Mouse (Mus musculus): ENCODE measurements around the gene Inpp5d.

The Inpp5d gene

DNA sequence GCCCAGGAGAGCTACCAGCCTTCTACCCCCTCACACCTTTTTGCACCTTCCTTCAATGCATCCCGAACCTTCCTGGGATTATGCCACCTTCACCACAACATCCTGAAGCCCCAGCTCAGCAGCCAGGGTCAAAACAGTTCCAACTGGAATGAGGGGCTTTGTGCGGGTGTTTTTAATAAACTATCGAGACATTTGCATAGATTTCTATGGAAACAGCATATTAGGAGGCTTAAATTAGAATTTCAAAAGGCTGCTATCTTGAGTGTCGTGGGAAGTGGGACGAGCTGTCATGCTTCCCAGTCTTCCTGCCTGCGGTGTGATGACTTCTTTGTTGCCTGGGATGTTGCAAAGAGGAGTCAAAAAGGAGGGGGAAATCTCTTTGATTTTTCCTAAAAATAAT is 88.9 kb downstream of the Inpp5d start:
- no peak for DNase-seq (ENCODE audit: low spot score)

DNA sequence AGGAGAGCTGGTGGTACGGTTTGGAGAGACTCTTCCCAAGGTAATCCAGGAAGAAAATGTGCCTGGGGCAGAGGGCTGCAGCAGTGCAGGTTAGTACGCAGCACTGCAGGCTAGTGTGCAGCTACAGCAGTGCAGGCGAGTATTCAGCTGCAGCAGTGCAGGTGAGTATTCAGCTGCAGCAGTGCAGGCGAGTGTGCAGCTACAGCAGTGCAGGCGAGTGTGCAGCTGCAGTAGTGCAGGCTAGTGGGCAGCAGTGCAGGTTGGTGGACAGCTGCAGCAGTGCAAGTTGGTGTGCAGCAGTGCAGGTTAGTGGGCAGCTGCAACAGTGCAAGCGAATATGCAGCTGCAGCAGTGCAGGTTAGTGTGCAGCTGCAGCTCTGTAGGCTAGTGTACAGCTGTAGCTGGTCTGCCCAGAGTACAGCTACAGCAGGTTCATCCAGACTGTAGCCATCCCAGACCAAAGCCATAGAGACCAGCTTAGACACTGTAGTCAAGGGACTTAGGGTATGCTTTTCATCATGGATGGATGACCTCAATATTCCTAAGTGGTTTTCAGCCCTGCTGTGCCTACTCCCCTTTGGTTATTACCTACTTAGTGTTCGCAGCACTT is 89.7 kb downstream of the Inpp5d start:
- DNase-seq (ENCODE audit: low spot score) = no peak

DNA sequence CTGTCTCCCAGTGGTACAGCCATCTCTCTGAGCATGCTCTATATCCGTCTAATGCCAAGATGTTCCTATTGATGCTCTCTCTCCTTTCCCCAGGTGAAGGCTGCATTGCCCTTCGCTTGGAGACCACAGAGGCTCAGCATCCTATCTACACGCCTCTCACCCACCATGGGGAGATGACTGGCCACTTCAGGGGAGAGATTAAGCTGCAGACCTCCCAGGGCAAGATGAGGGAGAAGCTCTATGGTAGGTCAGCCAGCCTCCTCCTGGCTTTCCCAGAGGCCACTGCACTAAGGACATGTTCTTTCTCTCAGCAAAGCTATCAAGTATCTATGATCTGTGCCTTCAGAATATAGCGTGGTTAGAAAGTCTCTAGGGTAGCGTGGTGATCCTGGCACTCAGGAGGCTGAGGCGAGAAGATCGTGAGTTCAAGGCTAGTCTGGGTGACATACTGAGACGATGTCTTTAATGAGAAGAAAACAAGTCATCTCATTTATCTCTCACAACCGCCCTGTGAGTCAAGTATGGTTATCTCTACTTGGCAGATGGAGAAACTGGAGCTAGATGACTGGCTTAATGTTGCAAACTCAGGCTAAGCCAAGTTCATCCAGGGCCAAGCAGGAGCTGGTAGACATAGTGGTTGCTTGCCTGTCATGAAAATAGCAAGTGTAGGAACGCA is 92.0 kb downstream of the Inpp5d start:
- DNase-seq (ENCODE audit: low spot score) = peak; percentile 69

DNA sequence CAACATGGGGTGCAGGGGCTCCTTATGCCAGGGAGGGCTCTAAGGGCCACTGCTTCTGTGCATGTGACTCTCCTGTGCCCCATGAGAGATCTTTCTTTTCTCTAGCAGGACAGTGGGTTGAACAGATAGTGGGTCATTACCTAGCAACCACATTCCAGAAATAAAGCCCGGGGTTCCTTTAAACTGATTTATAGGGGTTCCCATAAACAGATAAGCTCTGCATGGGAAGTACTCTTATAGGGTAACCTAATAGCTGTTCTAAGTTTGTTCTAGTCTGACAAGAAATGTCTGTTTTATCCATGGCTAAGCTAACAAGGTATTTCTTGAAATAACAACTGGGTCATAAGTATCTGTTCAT is 92.5 kb downstream of the Inpp5d start:
- DNase-seq (ENCODE audit: low spot score) = no peak

DNA sequence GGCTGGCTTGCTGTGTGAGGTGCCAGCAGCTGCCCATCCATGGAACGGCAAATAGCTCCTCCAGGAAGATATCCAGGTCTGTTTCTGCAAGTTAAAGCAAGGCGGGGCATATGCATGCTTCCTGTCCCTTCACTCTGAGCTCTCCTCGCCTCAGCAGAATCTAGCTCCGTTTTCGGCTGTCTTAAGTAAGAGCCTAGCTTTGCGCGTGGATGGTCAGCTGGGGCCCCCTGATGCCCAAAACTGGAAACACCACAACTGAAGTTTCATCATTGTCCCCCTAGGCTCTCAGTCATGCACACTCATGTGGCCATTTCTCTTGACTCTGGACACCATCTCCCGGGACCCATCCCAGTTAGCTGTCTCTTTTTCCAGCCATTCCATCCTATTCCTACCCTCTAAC is 101.3 kb downstream of the Inpp5d start:
- no peak for DNase-seq (ENCODE audit: low spot score)

DNA sequence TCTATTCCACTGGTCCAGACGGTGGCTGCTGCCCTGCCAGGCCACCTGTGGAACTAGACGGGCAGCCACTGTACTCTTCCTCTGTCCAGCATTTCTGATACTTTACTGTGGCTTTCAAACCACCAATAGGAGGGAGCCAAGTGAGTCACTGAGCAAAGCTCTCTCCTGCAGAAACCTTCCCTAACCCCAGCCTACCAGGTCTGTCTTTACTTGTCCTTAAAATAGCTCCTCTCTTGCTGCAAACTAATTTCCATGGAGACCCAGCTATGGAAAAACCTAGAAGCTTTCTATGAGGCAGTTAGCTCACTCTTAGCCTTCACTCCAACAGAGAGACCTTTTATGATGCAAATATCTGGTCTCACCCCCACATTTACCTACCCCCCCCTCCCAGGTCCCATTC is 102.0 kb downstream of the Inpp5d start:
- DNase-seq (ENCODE audit: low spot score) = no peak

DNA sequence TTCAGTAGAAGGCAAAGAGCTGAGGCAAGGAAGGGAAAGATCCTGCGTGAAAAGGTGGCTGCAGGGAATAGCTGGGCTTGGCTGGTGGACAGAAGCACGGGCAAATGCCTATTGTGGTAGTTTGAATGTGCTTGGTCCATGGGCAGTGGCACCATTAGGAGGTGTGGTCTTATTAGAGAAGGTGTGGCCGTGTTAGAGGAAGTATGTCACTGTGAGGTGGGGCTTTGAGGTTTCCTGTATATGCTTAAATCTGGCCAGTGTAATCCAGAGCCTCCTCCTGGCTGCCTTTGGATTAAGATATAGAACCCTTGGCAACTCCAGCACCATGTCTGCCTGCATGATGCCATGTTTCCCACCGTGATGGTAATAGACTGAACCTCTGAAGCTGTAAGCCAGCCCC is 103.2 kb downstream of the Inpp5d start:
- DNase-seq (ENCODE audit: low spot score) = no peak

DNA sequence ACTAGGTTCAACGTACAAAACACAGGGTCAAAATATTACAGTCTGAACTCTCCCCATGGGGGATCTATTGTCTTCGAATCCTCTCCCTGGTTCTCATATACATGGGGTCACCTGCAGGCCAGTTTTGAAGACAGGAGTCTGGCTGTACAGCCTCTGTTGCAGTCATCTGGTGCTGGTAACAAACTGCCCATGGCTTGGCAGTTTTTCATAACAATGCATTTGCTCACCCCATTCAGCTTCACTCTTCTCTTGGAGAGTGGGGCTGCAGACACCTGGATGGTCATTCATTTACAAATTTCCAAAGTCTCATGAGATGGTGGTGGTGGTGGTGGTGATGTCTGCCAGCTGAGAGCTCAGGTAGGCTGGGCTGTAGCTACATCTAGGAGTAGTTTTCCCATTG is 109.0 kb downstream of the Inpp5d start:
- no peak for DNase-seq (ENCODE audit: low spot score)

DNA sequence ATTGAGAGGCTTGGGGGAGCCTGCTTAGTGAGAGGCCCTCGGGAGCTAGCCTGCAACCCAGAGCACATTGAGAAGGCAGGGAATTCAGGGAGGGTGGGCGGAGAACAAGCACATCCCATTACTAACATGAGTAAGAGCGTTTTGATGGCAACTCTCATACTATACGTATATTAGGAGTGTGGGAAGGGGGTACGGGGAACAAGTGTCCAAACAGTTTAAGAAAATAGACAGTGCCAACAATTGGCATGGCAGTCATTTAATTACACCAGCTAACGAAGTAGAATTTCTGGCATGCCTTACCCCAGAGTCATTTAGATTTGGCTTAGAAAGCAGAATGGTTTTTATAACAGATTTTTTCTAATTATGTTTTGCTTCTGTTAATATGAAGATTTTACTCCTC is 109.7 kb downstream of the Inpp5d start:
- DNase-seq (ENCODE audit: low spot score) = no peak

DNA sequence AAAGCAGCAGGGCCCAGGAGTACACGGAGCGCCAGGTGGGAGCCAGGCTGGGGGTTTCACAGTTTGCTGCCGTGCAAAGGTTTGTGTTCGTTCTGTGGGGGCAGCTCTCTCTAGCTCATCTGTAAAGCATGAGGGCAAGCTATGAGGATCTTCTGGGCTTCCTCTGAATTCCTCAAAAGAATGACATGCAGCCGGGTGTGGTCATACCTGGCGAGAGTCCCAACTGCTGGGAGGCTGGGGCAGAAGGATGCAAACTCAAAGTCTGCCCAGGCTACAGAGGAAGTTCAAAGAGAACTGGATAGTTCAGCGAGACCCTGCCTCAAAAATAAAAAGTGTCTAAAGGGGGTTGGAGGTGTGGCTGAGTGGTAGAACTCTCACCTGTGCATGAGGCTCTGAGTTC is 110.2 kb downstream of the Inpp5d start:
- no peak for DNase-seq (ENCODE audit: low spot score)

DNA sequence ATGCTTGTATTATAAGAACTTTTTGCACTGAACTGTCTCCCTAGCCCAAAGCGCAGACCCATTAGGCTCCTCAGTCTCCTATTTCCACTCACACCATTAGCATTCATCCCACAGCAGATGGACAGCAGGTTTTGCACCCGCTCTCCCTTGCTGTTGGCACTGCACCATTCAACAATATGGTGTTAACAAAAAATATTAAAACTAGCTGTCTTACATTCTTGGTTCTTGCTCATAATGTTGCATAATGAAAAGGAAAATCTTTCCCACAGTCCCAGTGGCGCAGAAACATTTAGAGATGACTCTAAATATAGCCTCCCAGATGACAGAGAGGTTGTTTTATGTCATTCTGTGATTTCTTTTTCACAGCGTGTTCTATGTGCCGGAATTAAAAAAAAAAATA is 113.1 kb downstream of the Inpp5d start:
- no peak for DNase-seq (ENCODE audit: low spot score)

DNA sequence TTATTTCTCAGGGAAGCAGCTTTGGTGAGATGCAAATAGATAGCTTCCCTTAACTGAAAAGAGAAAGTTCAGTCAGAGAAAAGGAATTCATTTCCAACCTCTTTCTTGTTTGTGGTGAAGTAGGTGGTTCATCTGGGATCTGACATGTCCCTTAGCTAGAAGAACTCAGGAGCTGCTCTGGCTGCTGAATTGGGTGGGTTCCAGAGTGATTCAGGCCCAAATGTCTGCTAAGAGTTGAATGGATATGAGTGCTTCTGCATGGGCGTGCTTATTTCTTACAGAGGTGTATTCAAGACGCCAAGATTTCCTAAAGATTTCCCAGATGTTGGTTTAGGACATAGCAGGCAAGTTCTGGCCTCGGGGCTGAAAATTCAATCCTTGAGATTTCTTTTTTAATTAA is 114.0 kb downstream of the Inpp5d start:
- no peak for DNase-seq (ENCODE audit: low spot score)

DNA sequence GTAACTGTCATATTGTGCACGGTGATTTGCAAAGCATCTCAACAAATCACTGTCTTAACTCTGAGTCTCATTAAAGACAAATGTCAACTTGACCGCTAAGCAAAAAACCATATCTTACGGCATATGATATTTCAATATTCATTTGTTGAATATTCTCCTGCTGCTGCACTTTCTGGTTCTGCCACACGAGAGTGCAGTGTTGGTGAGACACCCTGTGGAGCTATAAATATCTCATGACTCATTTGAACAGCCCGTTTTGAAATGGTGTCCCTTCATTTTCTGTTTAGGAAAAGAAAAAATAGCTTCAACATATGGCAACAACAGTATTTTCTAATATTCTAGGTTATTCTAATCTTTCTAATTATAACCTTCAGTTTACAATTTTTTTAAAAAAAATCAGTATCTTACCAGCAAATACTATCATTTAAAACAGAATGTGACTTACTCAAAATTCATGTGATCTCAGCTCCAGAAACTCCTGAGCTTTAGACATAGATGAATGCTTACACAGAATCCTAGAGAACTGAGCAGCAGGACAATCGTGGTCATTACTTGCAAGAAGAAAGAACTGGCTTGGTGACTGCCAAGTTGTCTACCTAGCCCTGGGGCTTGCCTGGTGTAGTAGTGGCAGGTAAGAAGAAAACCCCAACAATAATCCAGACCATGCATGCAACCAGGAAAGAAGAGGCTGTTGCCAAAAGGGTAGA is 120.6 kb downstream of the Inpp5d start:
- no peak for DNase-seq (ENCODE audit: low spot score)

DNA sequence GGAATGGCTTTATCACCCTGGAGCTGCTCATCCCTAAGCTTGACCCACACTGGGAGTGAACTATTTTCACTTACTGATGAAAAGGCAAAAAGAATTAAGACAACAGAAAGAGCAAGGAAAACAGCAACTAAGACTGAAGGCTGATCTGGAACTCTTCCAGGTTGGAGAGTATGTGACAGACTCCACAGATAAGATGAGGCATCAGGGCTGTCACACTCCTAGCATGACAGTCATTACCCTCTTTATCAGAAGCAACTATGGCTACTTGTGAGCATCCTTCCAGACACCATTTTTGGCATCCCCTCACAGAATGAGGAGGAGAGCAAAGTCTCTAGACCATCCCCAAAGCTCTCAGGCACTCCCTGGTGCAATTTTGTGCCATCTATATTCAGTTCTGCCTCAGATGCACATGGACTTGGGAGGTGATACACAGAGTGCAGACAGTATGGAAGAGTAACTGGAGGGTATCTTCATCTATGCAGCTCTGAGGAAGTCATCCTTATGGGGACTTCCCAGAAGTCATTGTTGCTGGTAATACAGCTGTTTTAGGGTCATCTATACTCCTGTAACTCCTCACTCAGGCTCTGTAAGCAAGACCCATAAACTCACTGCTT is 129.4 kb downstream of the Inpp5d start:
- DNase-seq (ENCODE audit: low spot score) = no peak

DNA sequence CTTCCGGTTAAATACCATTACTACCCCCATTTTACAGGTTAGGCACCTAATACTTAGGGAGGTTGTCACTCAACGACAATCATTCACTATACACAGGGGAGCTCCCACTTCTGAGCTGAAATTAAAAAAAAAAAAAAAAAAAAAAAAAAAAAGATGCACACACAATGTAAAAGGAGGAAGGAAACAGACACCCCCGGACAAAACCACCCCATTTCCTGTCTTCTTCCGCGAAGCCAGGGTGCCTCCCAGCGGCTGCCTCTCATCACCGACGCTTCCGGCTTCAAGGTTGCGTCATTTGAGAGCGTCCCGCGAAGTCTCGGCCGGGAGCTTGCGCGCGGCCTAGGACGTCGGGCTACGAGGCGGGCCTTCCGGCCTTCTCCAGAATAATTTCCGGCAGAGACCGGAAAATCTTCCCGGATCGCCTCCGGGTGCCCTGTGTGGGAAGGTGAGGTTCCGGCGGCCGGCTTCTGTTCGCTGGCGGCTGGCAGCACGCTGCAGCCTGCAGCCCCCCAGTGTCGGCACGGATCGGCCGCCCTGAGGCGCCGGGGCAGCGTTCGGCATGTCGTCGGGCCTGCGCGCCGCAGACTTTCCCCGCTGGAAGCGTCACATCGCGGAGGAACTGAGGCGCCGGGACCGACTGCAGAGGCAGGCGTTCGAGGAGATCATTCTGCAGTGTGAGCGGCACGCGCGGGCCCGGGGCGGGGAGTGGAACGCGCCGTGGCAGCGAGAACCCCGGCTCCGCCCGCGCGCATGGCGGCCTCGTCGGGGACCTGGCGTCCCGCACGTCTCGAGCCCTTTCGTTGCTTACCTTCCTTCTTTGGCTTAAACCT is 135.7 kb downstream of the Inpp5d start, which contains the start of gene Atg16l1:
Atg16l1 (plus strand) TSS at position 230 of the 830 bp plus-strand sequence.
- DNase-seq (ENCODE audit: low spot score) = peak; percentile 88

DNA sequence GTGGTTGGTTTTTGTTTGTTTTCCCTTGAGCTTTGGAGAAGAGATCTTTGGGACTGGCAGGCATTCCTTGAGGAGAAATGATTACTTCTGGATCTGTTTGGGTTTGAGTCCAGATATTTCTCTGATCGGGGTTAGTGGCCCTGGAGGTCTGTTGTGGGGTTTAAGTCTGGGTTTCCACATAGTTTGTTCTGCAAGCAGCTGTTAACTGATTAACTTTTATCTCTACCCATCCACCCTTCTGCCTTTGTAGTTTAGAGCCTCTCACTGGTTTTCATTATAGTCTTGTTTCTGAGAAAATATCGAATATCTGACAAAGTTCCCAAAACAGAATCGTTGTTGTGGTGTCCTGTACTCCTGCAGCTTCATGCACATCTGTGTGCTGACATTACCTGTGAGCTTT is 143.7 kb downstream of the Inpp5d start:
- no peak for DNase-seq (ENCODE audit: low spot score)

DNA sequence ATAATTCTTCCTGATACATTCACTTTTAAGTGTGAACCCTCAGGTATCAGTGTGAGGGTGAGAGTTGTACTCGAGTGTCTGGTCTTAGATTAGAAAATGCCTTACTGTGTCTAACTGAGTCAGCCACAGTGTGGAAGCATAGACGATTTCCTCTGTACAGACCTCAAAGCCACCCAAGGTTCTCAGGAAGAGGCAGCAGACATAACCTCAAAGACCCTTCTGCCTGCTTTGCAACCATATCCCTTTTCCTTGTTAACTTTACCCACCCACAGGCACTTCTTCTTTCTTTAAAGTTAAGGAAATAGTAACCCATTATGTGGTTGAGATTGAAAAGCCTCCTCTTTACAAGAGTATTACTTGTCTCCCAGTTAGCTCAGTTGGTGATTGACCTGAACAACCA is 145.6 kb downstream of the Inpp5d start:
- DNase-seq (ENCODE audit: low spot score) = no peak

DNA sequence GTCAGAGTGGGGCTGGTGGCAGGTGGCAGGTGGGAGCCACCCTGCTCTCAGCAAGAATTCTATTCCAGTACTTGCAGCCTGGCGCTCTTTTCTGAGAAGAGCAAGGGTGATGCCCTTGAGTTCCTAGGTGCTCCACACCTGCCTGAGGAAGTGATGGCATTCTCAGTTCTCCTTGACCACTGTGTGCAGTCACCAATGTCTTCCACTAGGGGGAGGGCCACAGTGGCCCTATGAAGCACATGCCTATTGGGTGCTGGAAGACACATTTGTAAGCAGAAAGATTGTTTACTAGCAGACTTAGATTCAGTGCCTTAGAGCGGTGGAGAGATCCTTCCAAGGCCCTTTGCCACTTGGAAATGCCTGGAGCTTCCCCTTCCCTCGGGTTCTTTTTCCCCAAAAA is 146.1 kb downstream of the Inpp5d start:
- DNase-seq (ENCODE audit: low spot score) = peak; percentile 17

DNA sequence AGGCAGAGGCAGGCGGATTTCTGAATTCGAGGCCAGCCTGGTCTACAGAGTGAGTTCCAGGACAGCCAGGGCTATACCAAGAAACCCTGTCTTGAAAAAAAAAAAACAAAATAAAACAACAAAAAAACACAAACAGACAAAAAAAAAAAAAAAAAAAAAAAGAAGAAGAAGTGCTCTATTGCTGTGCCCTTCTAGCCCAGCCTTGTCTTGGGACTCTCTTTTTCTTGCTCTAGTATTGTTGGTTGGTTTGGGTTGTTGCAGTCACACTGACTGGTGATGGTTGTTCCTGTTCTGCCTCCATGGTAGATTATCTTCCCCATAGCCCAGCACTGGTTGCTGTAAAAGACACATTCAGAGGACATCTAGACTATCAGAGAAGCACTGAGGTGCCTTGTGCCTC is 149.2 kb downstream of the Inpp5d start:
- no peak for DNase-seq (ENCODE audit: low spot score)

All from spleen, adult 12 weeks (tissue).